ENCODE assay signal across 28 mouse cellular contexts in genomic region chr1:170299496-170299895, GRCm38 (mm10). TPM values are rescaled to one million over a fixed set of nuclear protein-coding genes. Genes with fewer than 3 reads are reported as not detected.
"Had no signal": no experiment of that assay in that cellular context is flagged by ENCODE, and none has a peak within 500 bp of the region (broad histone marks: within the 10 kb centered on the region; RNA-seq: fewer than 3 reads in every experiment).

No protein-coding gene starts in this region.

- H3K4me1 ChIP-seq: intestine, embryonic 15.5 days; limb, embryonic 12.5 days; limb, embryonic 15.5 days had no signal

- H3K4me2 ChIP-seq: intestine, embryonic 15.5 days; limb, embryonic 12.5 days; limb, embryonic 15.5 days; liver, embryonic 11.5 days; lung, embryonic 14.5 days; midbrain, embryonic 11.5 days had no signal

- H3K4me3 ChIP-seq: intestine, embryonic 15.5 days; layer of hippocampus, adult 2 months; limb, embryonic 12.5 days; limb, embryonic 15.5 days had no signal

- DNase-seq: kidney, adult 11 months; kidney, postnatal 25 days; layer of hippocampus, adult 9-11 months; left cerebral cortex, postnatal 4 days; liver, postnatal 0 days; lung, embryonic 14.5 days; midbrain, embryonic 14.5 days; thymus, adult 18-20 months; thymus, postnatal 36 days had no signal

- H3K9me3 ChIP-seq: intestine, embryonic 15.5 days; limb, embryonic 12.5 days; limb, embryonic 15.5 days had no signal

- H3K36me3 ChIP-seq: intestine, embryonic 15.5 days; limb, embryonic 12.5 days; limb, embryonic 15.5 days had no signal

- H3K27ac ChIP-seq: intestine, embryonic 15.5 days; layer of hippocampus, adult 2 months; limb, embryonic 12.5 days; limb, embryonic 15.5 days; liver, embryonic 14.5 days; macrophage had no signal

- ATAC-seq: intestine, embryonic 15.5 days; liver, postnatal 0 days; lung, postnatal 0 days had no signal

- H3K27me3 ChIP-seq: intestine, embryonic 15.5 days; limb, embryonic 12.5 days; limb, embryonic 15.5 days had no signal

- H3K9ac ChIP-seq: intestine, embryonic 15.5 days; limb, embryonic 12.5 days; limb, embryonic 15.5 days; liver, embryonic 14.5 days; liver, postnatal 0 days; lung, embryonic 14.5 days had no signal

RNA-seq across cellular contexts. Expression of gene Spata46, which starts 9.1 kb away (rescaled TPM):
- total RNA-seq: layer of hippocampus, adult 2 months; layer of hippocampus, postnatal 25 days; left cerebral cortex, adult 8-10 months; left cerebral cortex, postnatal 14 days; left cerebral cortex, postnatal 4 days; megakaryocyte-erythroid progenitor cell, adult 5-6 weeks; midbrain, postnatal 0 days had no signal
- polyA plus RNA-seq: large intestine, adult 2 months; macrophage; small intestine, adult 2 months; spleen, adult 2 months; urinary bladder, adult 2 months had no signal

RNA-seq across cellular contexts. Expression of gene Sh2d1b1, which starts 22.4 kb away (rescaled TPM):
- total RNA-seq: layer of hippocampus, adult 2 months; layer of hippocampus, postnatal 25 days; left cerebral cortex, postnatal 14 days; megakaryocyte-erythroid progenitor cell, adult 5-6 weeks; midbrain, postnatal 0 days had no signal
- polyA plus RNA-seq: limb, embryonic 12.5 days; liver, embryonic 11.5 days; midbrain, embryonic 11.5 days; midbrain, embryonic 14.5 days; midbrain, postnatal 0 days; neural tube, embryonic 14.5 days had no signal
